Mouse (Mus musculus): Measurements from ENCODE around the gene Stoml3. TPM values are rescaled to one million over a fixed set of nuclear protein-coding genes. Genes with fewer than 3 reads are reported as not detected.

Stoml3 gene
- not detected in 2 replicates for polyA plus RNA-seq (2016; fragmentation: Nextera tagmentation; extraction: Ambion mirVana)

DNA sequence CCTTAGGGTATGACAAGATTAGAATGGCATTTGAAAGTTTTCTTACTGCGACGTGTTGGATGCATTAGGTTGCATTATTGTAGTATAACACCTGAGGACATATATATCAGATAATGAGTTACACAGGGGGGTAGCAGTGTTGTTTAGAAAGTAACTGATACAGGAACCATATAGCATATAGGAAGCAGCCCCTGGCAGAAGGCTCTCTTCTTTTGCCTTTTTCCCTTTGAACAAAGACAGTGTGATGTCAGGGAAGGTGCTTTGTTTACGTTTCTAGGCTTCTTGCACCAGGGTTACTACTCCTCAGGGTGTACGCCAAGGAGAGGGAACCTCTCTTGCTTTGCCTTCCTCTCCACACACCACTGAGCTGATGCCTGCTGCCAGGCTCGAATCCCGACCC, at the start of gene Stoml3:
Gene Stoml3, plus strand, starts transcription at position 301 of the 400 bp plus-strand sequence.
- WGBS: 74% methylated on average over 6 of the region's 6 CpGs
- Histone ChIP-seq H3K9me3 (replicated peaks) (no peaks in the 10 kb centered on the region), H3K4me3 (no peak within 1 kb of the TSS), H3K27ac (ENCODE audit: poor library complexity, severe bottlenecking) (peak within 1 kb of the TSS; percentile 51; the same call in 1 of the 2 replicates), H3K36me3 (no peaks in the 10 kb centered on the region), H3K4me2 (peak within 1 kb of the TSS; percentile 21; the same call in 1 of the 2 replicates), H3K9ac (no peak within 1 kb of the TSS), H3K27me3 (replicated peaks) (no peaks in the 10 kb centered on the region), H3K4me1 (replicated peaks) (peaks cover 28% of the 10 kb centered on the region)
- ATAC-seq (ENCODE audit: insufficient number of reproducible peaks, low FRiP score): no peak

DNA sequence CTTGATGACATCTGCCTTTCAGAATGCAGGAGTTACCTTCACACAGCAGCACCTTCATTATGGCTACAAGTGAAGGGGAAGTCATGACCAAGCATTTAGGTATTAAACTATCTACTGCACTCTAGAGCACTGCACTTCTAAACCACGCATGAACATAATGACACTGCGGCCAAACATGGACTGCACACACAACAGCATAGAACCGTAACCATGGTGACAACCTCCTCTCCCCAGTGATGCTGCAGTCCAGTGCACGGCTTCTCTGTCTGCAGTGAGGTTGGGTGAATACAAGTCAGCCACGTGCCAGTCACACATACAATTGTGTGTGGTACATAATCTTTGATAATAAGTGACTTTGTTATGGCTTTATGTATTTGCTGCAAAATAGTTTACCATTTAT, 42.9 kb upstream of the Stoml3 start:
- H3K4me1 ChIP-seq (replicated peaks): no peaks in the 10 kb centered on the region; the same call in 1 of the 2 replicates
- H3K27me3 ChIP-seq (replicated peaks): no peaks in the 10 kb centered on the region
- ATAC-seq (ENCODE audit: insufficient number of reproducible peaks, low FRiP score): no peak
- H3K4me3 ChIP-seq: no peak overlapping the region
- H3K27ac ChIP-seq (ENCODE audit: poor library complexity, severe bottlenecking): no peak overlapping the region
- H3K9me3 ChIP-seq (replicated peaks): no peaks in the 10 kb centered on the region
- no peak overlapping the region for H3K4me2 ChIP-seq
- peaks cover 15% of the 10 kb centered on the region for H3K36me3 ChIP-seq
- H3K9ac ChIP-seq: no peak overlapping the region
- WGBS: 86% methylated on average over 5 of the region's 5 CpGs

DNA sequence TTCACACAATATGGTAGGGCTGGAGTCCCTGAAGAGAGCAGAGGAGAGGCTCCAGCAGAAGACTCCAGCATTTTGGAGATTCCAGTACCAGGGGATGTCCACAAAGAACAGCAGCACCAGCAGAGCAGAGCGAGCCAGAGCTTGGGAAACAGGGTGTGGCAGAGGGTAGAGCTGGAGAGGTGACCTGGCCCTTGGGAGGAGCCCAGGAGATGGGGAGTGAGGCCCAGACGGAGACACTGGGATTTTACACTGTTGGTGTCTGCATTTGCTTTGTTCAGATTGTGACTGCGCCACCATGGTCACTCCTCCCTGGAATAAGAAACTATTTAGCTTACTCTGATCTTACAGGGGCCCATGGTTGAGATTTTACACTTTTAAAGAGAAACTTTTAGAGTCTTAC, 41.7 kb upstream of the Stoml3 start:
- no peaks in the 10 kb centered on the region for H3K9me3 ChIP-seq (replicated peaks)
- no peak for ATAC-seq (ENCODE audit: insufficient number of reproducible peaks, low FRiP score)
- 78% methylated on average over 3 of the region's 3 CpGs for WGBS
- no peaks in the 10 kb centered on the region for H3K27me3 ChIP-seq (replicated peaks)
- no peak overlapping the region for H3K9ac ChIP-seq
- no peak overlapping the region for H3K4me3 ChIP-seq
- H3K4me2 ChIP-seq: no peak overlapping the region
- H3K27ac ChIP-seq (ENCODE audit: poor library complexity, severe bottlenecking): no peak overlapping the region
- H3K36me3 ChIP-seq: peaks cover 28% of the 10 kb centered on the region
- H3K4me1 ChIP-seq (replicated peaks): no peaks in the 10 kb centered on the region; the same call in none of the 2 replicates

DNA sequence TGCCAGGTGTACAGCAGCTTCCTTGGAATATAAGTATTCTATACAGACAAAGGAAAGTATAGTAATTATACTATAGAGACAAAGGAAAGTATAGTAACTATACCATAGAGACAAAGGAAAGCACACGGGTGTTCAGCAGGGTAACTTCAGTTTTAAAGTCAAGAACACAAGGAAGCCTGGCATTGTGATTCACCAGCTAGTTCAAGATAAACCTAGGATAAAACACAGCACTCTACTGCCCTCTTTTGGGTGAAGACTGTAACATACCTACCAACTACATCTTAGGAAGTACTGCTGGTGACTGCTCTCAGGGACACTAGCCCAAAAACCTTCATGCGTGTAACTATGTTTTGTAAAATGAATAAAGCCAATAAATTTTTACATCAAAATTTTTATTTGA, 40.2 kb upstream of the Stoml3 start:
- 21% methylated on average over 2 of the region's 2 CpGs for WGBS
- Histone ChIP-seq H3K36me3 (peaks cover 42% of the 10 kb centered on the region), H3K27ac (ENCODE audit: poor library complexity, severe bottlenecking) (no peak overlapping the region), H3K9ac (no peak overlapping the region), H3K4me2 (no peak overlapping the region), H3K4me1 (replicated peaks) (no peaks in the 10 kb centered on the region; the same call in none of the 2 replicates), H3K9me3 (replicated peaks) (no peaks in the 10 kb centered on the region), H3K27me3 (replicated peaks) (no peaks in the 10 kb centered on the region), H3K4me3 (no peak overlapping the region)
- 0 out of 2 replicates have a peak, but pooled peaks have one; percentile 44 for ATAC-seq (ENCODE audit: insufficient number of reproducible peaks, low FRiP score)

DNA sequence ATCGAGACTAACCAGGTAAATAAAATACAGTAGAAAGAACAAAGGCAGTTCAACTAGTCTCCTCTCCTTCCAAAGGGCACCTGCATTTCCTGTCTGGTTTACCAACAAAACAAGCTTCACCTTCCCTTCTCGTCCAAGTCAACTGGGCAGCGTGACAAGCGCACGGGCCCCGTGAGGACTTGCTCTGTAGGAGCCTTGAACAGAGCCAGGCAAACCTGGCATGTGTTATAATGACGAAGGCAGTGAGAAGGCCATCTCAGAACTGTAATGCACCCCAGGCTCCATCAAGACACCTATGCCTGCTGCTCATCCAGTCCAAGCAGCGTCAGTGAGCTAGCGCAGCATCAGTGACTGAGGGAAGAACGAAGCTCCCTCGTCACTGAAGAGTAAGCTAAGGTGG, 37.8 kb upstream of the Stoml3 start:
- peaks cover 65% of the 10 kb centered on the region for H3K36me3 ChIP-seq

DNA sequence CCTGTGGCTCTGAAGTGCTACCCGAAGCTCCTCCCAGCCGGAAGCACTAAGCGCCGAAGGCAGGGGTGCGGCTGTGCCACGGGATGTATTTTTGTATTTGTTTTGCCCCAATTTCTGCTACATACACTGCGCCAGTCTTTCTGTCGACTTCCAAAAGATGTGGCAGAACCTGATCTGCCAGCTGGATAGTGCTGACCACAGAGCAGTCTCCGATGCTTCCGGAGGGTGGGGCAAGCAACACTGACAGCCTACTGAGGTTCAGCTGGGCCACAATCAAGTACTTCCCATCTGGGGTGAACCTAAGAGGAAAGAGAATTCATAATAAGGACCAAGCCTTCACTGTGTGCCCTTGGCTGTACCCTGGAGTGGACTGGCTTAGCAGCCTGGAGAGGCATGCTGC, 36.1 kb upstream of the Stoml3 start:
- Histone ChIP-seq H3K9ac (no peak overlapping the region), H3K4me3 (no peak overlapping the region), H3K9me3 (replicated peaks) (no peaks in the 10 kb centered on the region), H3K36me3 (peaks cover 81% of the 10 kb centered on the region), H3K27ac (ENCODE audit: poor library complexity, severe bottlenecking) (no peak overlapping the region), H3K4me2 (no peak overlapping the region), H3K4me1 (replicated peaks) (no peaks in the 10 kb centered on the region; the same call in none of the 2 replicates), H3K27me3 (replicated peaks) (no peaks in the 10 kb centered on the region)
- WGBS: 92% methylated on average over 10 of the region's 10 CpGs
- ATAC-seq (ENCODE audit: insufficient number of reproducible peaks, low FRiP score): no peak

More for the DNA sequence above, 37.8 kb upstream of the Stoml3 start:
- ATAC-seq (ENCODE audit: insufficient number of reproducible peaks, low FRiP score): no peak
- H3K4me2 ChIP-seq: no peak overlapping the region
- WGBS: 92% methylated on average over 11 of the region's 11 CpGs
- no peak overlapping the region for H3K9ac ChIP-seq
- no peak overlapping the region for H3K4me3 ChIP-seq
- H3K27ac ChIP-seq (ENCODE audit: poor library complexity, severe bottlenecking): no peak overlapping the region
- no peaks in the 10 kb centered on the region for H3K9me3 ChIP-seq (replicated peaks)
- no peaks in the 10 kb centered on the region for H3K27me3 ChIP-seq (replicated peaks)
- H3K4me1 ChIP-seq (replicated peaks): no peaks in the 10 kb centered on the region; the same call in none of the 2 replicates

DNA sequence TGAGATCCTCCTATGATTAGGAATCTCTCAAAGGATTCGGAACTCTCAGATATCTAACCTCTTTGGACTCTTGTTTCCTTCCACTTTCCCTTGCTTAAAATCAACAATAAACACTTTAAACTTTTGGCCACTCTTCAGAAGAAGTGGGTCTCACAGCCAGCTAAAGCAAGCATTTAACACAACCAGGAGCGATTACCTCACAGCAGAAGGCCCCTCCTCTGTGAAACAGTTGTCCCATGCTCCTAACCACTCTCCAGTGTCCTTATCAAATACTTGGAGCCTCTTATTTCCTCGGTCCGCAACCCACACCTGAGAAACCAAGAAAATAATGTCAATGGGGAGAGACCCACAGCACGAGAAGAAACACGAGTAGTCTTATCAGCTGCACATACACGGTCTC, 35.1 kb upstream of the Stoml3 start:
- H3K9ac ChIP-seq: no peak overlapping the region
- 83% methylated on average over 7 of the region's 7 CpGs for WGBS
- no peaks in the 10 kb centered on the region for H3K27me3 ChIP-seq (replicated peaks)
- H3K4me1 ChIP-seq (replicated peaks): no peaks in the 10 kb centered on the region; the same call in 1 of the 2 replicates
- H3K4me3 ChIP-seq: no peak overlapping the region
- no peaks in the 10 kb centered on the region for H3K9me3 ChIP-seq (replicated peaks)
- ATAC-seq (ENCODE audit: insufficient number of reproducible peaks, low FRiP score): no peak
- H3K27ac ChIP-seq (ENCODE audit: poor library complexity, severe bottlenecking): no peak overlapping the region
- H3K36me3 ChIP-seq: peaks cover 90% of the 10 kb centered on the region
- no peak overlapping the region for H3K4me2 ChIP-seq

DNA sequence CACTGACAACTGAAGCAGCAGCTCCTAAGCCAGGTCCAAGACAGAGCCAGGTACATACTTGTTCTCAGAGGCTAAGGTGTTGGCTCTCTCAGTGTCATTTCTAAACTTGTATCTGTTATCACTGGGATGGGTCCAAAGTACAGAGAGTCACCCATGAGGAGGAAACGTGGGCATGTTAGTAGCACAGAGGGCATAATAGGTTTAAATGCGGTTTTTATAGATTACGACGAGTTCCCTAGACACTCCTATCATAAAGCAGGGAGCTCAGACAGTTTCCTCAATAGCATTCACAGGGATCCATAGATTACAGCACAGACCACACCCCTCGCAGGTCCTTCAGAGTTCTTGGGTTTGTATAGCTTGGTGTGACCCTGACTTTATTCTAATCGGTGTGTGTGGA, 34.4 kb upstream of the Stoml3 start:
- ATAC-seq (ENCODE audit: insufficient number of reproducible peaks, low FRiP score): no peak
- 93% methylated on average over 6 of the region's 6 CpGs for WGBS
- no peak overlapping the region for H3K27ac ChIP-seq (ENCODE audit: poor library complexity, severe bottlenecking)
- H3K4me1 ChIP-seq (replicated peaks): no peaks in the 10 kb centered on the region; the same call in 1 of the 2 replicates
- no peak overlapping the region for H3K4me3 ChIP-seq
- H3K4me2 ChIP-seq: no peak overlapping the region
- no peaks in the 10 kb centered on the region for H3K27me3 ChIP-seq (replicated peaks)
- peaks cover 92% of the 10 kb centered on the region for H3K36me3 ChIP-seq
- H3K9me3 ChIP-seq (replicated peaks): no peaks in the 10 kb centered on the region
- no peak overlapping the region for H3K9ac ChIP-seq

DNA sequence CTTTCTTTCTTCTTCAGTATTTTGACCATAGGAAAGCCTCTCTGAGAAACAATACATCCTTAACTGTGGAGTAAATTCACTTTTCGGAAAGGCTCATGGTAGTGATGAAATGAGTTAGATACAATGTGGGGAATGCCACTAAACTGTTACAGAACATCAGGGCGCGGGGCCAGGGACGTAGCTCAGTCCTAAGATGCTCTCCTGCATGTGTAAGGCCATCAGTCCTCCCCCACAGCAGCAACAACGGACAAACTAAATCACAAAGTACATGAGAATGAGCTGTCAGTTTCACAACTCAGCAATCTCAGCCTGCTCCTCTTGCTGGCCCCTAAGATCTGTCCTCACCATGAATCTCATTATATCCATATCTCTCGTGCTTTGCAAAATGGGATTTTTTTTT, 33.9 kb upstream of the Stoml3 start:
- H3K27ac ChIP-seq (ENCODE audit: poor library complexity, severe bottlenecking): no peak overlapping the region
- H3K9me3 ChIP-seq (replicated peaks): no peaks in the 10 kb centered on the region
- WGBS: 87% methylated on average over 6 of the region's 6 CpGs
- H3K9ac ChIP-seq: no peak overlapping the region
- no peak for ATAC-seq (ENCODE audit: insufficient number of reproducible peaks, low FRiP score)
- H3K4me3 ChIP-seq: no peak overlapping the region
- no peaks in the 10 kb centered on the region for H3K27me3 ChIP-seq (replicated peaks)
- no peaks in the 10 kb centered on the region; the same call in 1 of the 2 replicates for H3K4me1 ChIP-seq (replicated peaks)
- no peak overlapping the region for H3K4me2 ChIP-seq
- H3K36me3 ChIP-seq: peaks cover 93% of the 10 kb centered on the region

DNA sequence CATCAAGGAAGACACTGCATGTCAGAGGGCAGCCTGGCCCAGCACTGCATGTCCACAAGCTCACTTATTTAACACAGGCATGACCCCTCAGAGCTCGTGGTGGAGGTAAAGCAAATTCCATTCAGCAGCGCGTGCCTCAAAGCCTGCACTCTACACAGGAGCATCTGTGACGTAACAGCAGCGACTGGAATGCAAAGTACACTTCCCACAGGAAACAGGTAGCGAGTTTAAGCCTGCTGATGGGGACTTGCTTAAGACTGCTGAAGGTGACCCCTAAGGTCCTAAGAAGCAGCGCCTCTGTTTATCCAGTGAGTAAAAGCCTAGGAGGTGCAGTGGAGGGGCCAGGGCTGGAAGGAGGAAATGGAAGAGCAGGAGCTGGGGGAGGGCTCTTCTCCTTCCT, 33.5 kb upstream of the Stoml3 start:
- Histone ChIP-seq H3K9me3 (replicated peaks) (no peaks in the 10 kb centered on the region), H3K27me3 (replicated peaks) (no peaks in the 10 kb centered on the region), H3K9ac (no peak overlapping the region), H3K4me3 (no peak overlapping the region), H3K4me1 (replicated peaks) (no peaks in the 10 kb centered on the region; the same call in 1 of the 2 replicates), H3K36me3 (peaks cover 95% of the 10 kb centered on the region), H3K27ac (ENCODE audit: poor library complexity, severe bottlenecking) (no peak overlapping the region), H3K4me2 (no peak overlapping the region)
- WGBS: 70% methylated on average over 7 of the region's 7 CpGs
- no peak for ATAC-seq (ENCODE audit: insufficient number of reproducible peaks, low FRiP score)

DNA sequence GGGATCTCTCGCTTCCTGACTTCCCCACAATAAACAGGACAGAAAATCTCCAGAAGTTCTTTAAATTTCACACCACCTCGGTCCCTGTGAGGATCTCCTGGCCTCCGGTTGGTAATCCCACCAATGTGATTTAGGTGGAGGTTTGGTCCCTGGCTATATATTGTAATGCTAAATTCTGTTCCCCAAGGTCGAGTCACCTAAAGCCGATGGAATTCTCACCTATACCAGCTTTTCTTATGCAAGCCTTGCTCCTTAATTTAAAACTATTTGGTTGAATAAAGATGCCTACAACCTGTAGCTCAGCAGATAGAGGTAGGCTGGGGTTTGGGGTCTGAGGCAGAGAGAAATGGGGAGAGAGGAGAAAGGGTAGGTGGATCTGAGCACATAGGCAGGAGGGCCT, 30.7 kb upstream of the Stoml3 start:
- H3K4me3 ChIP-seq: no peak overlapping the region
- no peak overlapping the region for H3K4me2 ChIP-seq
- peaks cover 70% of the 10 kb centered on the region for H3K36me3 ChIP-seq
- H3K9me3 ChIP-seq (replicated peaks): no peaks in the 10 kb centered on the region
- ATAC-seq (ENCODE audit: insufficient number of reproducible peaks, low FRiP score): no peak
- H3K27ac ChIP-seq (ENCODE audit: poor library complexity, severe bottlenecking): no peak overlapping the region
- WGBS: 71% methylated on average over 5 of the region's 5 CpGs
- peaks cover 15% of the 10 kb centered on the region for H3K4me1 ChIP-seq (replicated peaks)
- no peaks in the 10 kb centered on the region for H3K27me3 ChIP-seq (replicated peaks)
- H3K9ac ChIP-seq: no peak overlapping the region

DNA sequence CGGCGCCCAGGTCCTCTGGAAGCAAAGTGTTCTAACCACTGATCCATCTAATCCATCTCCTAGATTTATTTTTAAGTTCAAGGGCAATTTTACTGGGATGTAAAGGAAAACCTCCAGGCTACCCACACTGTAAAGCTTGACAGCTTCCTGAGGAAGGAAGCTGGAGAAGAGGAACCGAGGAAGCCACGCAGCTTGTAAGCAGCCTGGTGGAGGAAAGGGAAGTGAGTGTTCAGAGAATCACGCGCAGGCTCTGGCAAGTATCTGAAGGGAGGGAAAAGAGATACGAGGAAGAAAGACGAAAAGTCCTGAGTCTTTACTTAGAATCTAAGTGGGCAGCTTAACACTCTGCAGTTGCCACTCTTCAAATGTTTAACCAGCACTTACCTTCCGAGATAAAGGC, 28.3 kb upstream of the Stoml3 start:
- 60% methylated on average over 9 of the region's 9 CpGs for WGBS
- no peak overlapping the region for H3K9ac ChIP-seq
- no peak overlapping the region for H3K4me3 ChIP-seq
- H3K4me2 ChIP-seq: no peak overlapping the region
- no peaks in the 10 kb centered on the region for H3K27me3 ChIP-seq (replicated peaks)
- no peak overlapping the region; the same call in 1 of the 2 replicates for H3K27ac ChIP-seq (ENCODE audit: poor library complexity, severe bottlenecking)
- H3K9me3 ChIP-seq (replicated peaks): no peaks in the 10 kb centered on the region
- peaks cover 19% of the 10 kb centered on the region for H3K4me1 ChIP-seq (replicated peaks)
- peaks cover 47% of the 10 kb centered on the region for H3K36me3 ChIP-seq
- no peak for ATAC-seq (ENCODE audit: insufficient number of reproducible peaks, low FRiP score)
